Mouse (Mus musculus): ENCODE results near the gene Pmpcb.

GRCm38 (mm10) chr5:21804837-21805236, 67.9 kb downstream of the Pmpcb start:
- TF ChIP-seq CTCF (IDR thresholded peaks at IDR 0.05; ENCODE audit: low read depth), result no peak
- no peak for TF ChIP-seq EP300 (IDR thresholded peaks at IDR 0.05; ENCODE audit: low read depth)
